Mouse (Mus musculus) liver, embryonic 13.5 days (tissue): ENCODE measurements around the gene Aes. TPM values are rescaled to one million over a fixed set of nuclear protein-coding genes. Genes with fewer than 3 reads are reported as not detected.
A peak's percentile ranks its signal among the peaks of the same experiment; 100 is the strongest.

Experiments used
- ATAC-seq: fragments of 200-750 bp; cut with Nextera tagmentation; 2 replicates; pipeline ENCODE4 v1.8.0; 2017; ENCODE audit warnings: low read depth, mild to moderate bottlenecking, moderate number of reproducible peaks, moderate library complexity
- DNase-seq: peaks from one replicate; pipeline ENCODE4 v3.0.0; 2022
- H3K27ac ChIP-seq: fragments of 300-500 bp; sonication (generic); 2 replicates; pipeline ENCODE4 v1.5.1; 2015; ENCODE audit warnings: moderate library complexity, mild to moderate bottlenecking, inconsistent platforms
- H3K27me3 ChIP-seq: fragments of 300-500 bp; sonication (generic); 2 replicates; pipeline ENCODE4 v1.6.1; 2015; ENCODE audit warnings: mild to moderate bottlenecking, inconsistent platforms
- H3K36me3 ChIP-seq: fragments of 300-500 bp; sonication (generic); 2 replicates; pipeline ENCODE4 v1.6.1; 2015; ENCODE audit warnings: mild to moderate bottlenecking, inconsistent platforms
- H3K4me1 ChIP-seq: fragments of 300-500 bp; sonication (generic); replicated peaks from 2 replicates; pipeline ENCODE4 v1.6.1; 2015; ENCODE audit warnings: inconsistent platforms
- H3K4me2 ChIP-seq: fragments of 300-500 bp; sonication (generic); 2 replicates; pipeline ENCODE4 v1.6.1; 2015; ENCODE audit warnings: inconsistent platforms, mild to moderate bottlenecking, moderate library complexity
- H3K4me3 ChIP-seq: fragments of 300-500 bp; sonication (generic); replicated peaks from 2 replicates; pipeline ENCODE4 v1.5.1; 2015; ENCODE audit warnings: mild to moderate bottlenecking, inconsistent platforms
- H3K9ac ChIP-seq: fragments of 300-500 bp; sonication (generic); 2 replicates; pipeline ENCODE4 v1.6.1; 2015; ENCODE audit warnings: mild to moderate bottlenecking, inconsistent platforms
- H3K9me3 ChIP-seq: fragments of 300-500 bp; sonication (generic); replicated peaks from 2 replicates; pipeline ENCODE4 v1.6.1; 2016; ENCODE audit warnings: inconsistent platforms
- WGBS: fragments of 180-500 bp; shearing (Covaris S2); methylation state at CpG from one replicate; pipeline ENCODE4 v1.1.7; 2015; ENCODE audit not compliant: insufficient replicate concordance; 5-methylcytosine and 5-hydroxymethylcytosine counted together
- polyA plus RNA-seq: library from polyadenylated mRNA; unstranded; fragments of >200 nt; fragmentation: Nextera tagmentation; extraction: Ambion mirVana; gene quantifications from 2 replicates; pipeline ENCODE4 v1.2.1, GENCODE M21; 2015

Aes gene
- polyA plus RNA-seq, 1 experiment from 2014 or later = 215 TPM

DNA sequence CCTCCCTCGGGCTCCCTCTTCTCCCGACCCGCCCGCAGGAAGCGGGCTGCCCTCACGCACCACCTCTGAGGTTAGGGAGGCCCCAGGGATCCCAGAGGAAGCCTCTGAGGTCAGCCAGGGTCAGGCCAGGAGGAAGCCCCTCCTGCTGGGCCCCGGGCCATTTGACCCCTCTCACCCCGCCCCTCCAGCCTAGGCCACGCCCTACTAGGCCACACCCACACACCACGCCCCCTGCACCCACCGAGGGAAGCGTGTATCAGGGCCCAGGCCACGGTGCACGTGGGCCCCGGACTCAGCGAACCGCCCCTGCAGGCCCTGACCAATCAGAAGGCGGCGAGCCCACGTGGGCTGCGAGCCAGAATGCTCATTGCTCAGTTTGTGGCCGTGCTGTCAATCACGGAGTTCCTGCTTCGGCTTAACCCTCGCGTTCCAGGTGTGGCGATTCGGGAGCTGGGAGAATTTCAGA lies 41.5 kb downstream of the Aes start, which contains the start of gene Tle6:
Gene Tle6, minus strand, starts transcription at position 336 of the 466 bp plus-strand sequence.
- H3K4me2 ChIP-seq = peak within 1 kb of the TSS; percentile 73
- peak within 1 kb of the TSS; percentile 40 for H3K9ac ChIP-seq
- H3K27me3 ChIP-seq = peaks cover 37% of the 10 kb centered on the region
- H3K36me3 ChIP-seq = no peaks in the 10 kb centered on the region
- H3K9me3 ChIP-seq = no peaks in the 10 kb centered on the region
- peaks cover 92% of the 10 kb centered on the region for H3K4me1 ChIP-seq
- peak within 1 kb of the TSS; percentile 39 for H3K27ac ChIP-seq
- ATAC-seq = peak; percentile 85
- peak; percentile 92 for DNase-seq
- under 1% methylated on average over 28 of the region's 28 CpGs for WGBS
- H3K4me3 ChIP-seq = peak within 1 kb of the TSS; percentile 42

GRCm38 (mm10) chr10:81601396-81601905 lies 42.2 kb downstream of the Aes start:
- Histone ChIP-seq H3K4me1 (peaks cover 88% of the 10 kb centered on the region), H3K9ac (peak overlapping the region; percentile 37), H3K36me3 (no peaks in the 10 kb centered on the region), H3K4me3 (peak overlapping the region; percentile 42), H3K9me3 (no peaks in the 10 kb centered on the region), H3K27ac (0 out of 2 replicates have a peak overlapping the region, but pooled peaks have one; percentile 21), H3K4me2 (peak overlapping the region; percentile 73), H3K27me3 (peaks cover 30% of the 10 kb centered on the region)
- no peak for ATAC-seq
- no peak for DNase-seq
- WGBS = 33% methylated on average over 7 of the region's 7 CpGs

- peaks cover 18% of the 10 kb centered on the region for H3K27me3 ChIP-seq
- H3K4me2 ChIP-seq = no peak overlapping the region
- no peaks in the 10 kb centered on the region for H3K9me3 ChIP-seq
- 0 out of 2 replicates have a peak, but pooled peaks cover under 1% of the 10 kb centered on the region for H3K36me3 ChIP-seq
- H3K27ac ChIP-seq = 0 out of 2 replicates have a peak overlapping the region, but pooled peaks have one; percentile 29
- ATAC-seq (no peak), DNase-seq (peak; percentile 31)
- WGBS = 22% methylated on average over 4 of the region's 4 CpGs
- peaks cover 82% of the 10 kb centered on the region for H3K4me1 ChIP-seq
- H3K9ac ChIP-seq = no peak overlapping the region
- no peak overlapping the region for H3K4me3 ChIP-seq
Measured at GRCm38 (mm10) chr10:81602741-81603151, 43.5 kb downstream of the Aes start.

DNA sequence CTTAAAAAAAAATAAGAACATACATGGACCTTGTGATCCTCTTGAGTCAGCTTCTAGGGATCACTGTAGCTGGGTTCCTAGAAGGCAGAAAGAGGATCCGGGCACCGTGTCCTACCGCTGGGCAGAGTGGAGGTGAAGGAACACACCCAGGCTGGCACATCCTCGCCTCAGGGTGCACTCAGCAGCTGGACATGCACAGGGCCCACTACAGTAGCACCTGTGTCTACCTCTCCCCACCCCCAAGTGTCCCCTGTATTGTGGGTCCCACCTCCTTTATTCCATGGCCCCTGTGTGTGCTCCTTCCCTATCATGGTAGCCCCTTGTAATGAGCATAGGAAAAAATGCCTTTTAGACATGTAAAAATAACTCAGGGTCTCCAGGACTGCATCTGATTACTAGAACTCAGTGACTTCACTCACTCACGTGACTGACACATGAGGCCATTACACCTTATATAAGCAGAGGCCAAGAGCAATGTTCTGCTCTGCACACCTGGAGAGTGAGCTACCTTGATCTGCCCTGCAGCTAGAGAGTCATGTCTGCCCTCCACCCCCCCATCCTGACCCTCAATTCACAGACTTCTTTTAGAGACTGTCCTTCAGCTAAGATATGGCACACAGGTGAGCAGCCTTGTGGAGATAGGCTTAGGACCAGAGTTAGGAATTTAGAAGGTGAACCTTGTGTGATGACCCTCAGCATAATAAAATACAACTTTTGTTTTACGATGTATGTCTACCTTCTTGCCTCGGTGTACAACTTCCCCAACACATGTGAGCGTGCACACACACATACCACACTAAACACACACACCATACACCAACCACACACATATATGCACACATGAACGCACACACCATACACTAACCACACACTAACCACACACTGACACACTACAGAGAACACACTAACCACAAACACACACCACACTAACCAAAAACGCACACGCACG lies 45.0 kb downstream of the Aes start:
- Histone ChIP-seq H3K36me3 (0 out of 2 replicates have a peak, but pooled peaks cover 12% of the 10 kb centered on the region), H3K4me2 (peak overlapping the region; percentile 86), H3K9ac (peak overlapping the region; percentile 68), H3K4me1 (peaks cover 66% of the 10 kb centered on the region), H3K27ac (peak overlapping the region; percentile 96; the same call in 1 of the 2 replicates), H3K9me3 (no peaks in the 10 kb centered on the region), H3K4me3 (peak overlapping the region; percentile 73), H3K27me3 (peaks cover 8% of the 10 kb centered on the region; the same call in 1 of the 2 replicates)
- ATAC-seq (no peak), DNase-seq (no peak)
- WGBS = 47% methylated on average over 12 of the region's 12 CpGs

- no peaks in the 10 kb centered on the region for H3K9me3 ChIP-seq
- H3K4me1 ChIP-seq = peaks cover 59% of the 10 kb centered on the region
- H3K27me3 ChIP-seq = no peaks in the 10 kb centered on the region; the same call in 1 of the 2 replicates
- H3K27ac ChIP-seq = peak overlapping the region; percentile 96
- H3K36me3 ChIP-seq = 0 out of 2 replicates have a peak, but pooled peaks cover 14% of the 10 kb centered on the region
- DNase-seq (peak; percentile 77), ATAC-seq (peak; percentile 19; the same call in 1 of the 2 replicates)
- peak overlapping the region; percentile 68 for H3K9ac ChIP-seq
- H3K4me2 ChIP-seq = peak overlapping the region; percentile 86
- 7% methylated on average over 29 of the region's 29 CpGs for WGBS
- H3K4me3 ChIP-seq = peak overlapping the region; percentile 73
Measured at GRCm38 (mm10) chr10:81604968-81605665, 45.8 kb downstream of the Aes start.

DNA sequence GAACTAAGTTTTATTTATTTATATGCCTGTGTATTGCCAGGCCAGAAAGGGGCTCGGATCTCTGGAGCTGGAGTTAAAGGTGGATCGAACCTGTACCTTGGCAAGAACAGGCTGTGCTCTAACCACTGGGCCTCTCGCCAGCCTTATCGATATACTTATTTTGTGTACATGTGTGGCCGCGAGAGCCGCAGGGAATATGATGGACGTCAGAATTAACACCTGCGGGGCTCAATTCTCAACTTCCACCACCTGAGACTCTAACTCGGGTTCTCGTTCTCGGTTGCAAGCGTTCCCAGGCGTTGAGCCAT lies 46.3 kb downstream of the Aes start:
- Histone ChIP-seq H3K9ac (peak overlapping the region; percentile 68), H3K4me3 (peak overlapping the region; percentile 73), H3K9me3 (no peaks in the 10 kb centered on the region), H3K36me3 (0 out of 2 replicates have a peak, but pooled peaks cover 14% of the 10 kb centered on the region), H3K4me1 (peaks cover 53% of the 10 kb centered on the region), H3K27ac (peak overlapping the region; percentile 96), H3K4me2 (peak overlapping the region; percentile 86), H3K27me3 (no peaks in the 10 kb centered on the region)
- ATAC-seq (peak; percentile 9; the same call in 1 of the 2 replicates), DNase-seq (no peak)
- 2% methylated on average over 14 of the region's 14 CpGs for WGBS

- DNase-seq (peak; percentile 93), ATAC-seq (peak; percentile 90)
- 0 out of 2 replicates have a peak, but pooled peaks cover 14% of the 10 kb centered on the region for H3K36me3 ChIP-seq
- H3K4me3 ChIP-seq = peak within 1 kb of the TSS; percentile 73
- H3K27me3 ChIP-seq = no peaks in the 10 kb centered on the region
- 2% methylated on average over 39 of the region's 39 CpGs for WGBS
- H3K27ac ChIP-seq = peak within 1 kb of the TSS; percentile 96
- H3K4me1 ChIP-seq = peaks cover 48% of the 10 kb centered on the region
- H3K4me2 ChIP-seq = peak within 1 kb of the TSS; percentile 86
- H3K9ac ChIP-seq = peak within 1 kb of the TSS; percentile 75
- H3K9me3 ChIP-seq = no peaks in the 10 kb centered on the region
Measured at GRCm38 (mm10) chr10:81605974-81606751, 46.9 kb downstream of the Aes start, which contains the start of gene BC025920. Gene BC025920, plus strand, starts transcription at chr10:81606270.

GRCm38 (mm10) chr10:81608308-81608707 lies 49.0 kb downstream of the Aes start:
- no peak for ATAC-seq

GRCm38 (mm10) chr10:81612779-81613178 lies 53.5 kb downstream of the Aes start:
- Histone ChIP-seq H3K9ac (no peak overlapping the region), H3K27me3 (no peaks in the 10 kb centered on the region), H3K4me2 (no peak overlapping the region), H3K27ac (no peak overlapping the region), H3K4me3 (no peak overlapping the region), H3K4me1 (no peaks in the 10 kb centered on the region; the same call in 1 of the 2 replicates), H3K9me3 (no peaks in the 10 kb centered on the region), H3K36me3 (0 out of 2 replicates have a peak, but pooled peaks cover 13% of the 10 kb centered on the region)
- ATAC-seq = 0 out of 2 replicates have a peak, but pooled peaks have one; percentile 25
- 59% methylated on average over 3 of the region's 3 CpGs for WGBS
- no peak for DNase-seq

More at GRCm38 (mm10) chr10:81608308-81608707, 49.0 kb downstream of the Aes start:
- no peak overlapping the region for H3K4me2 ChIP-seq
- no peak overlapping the region for H3K27ac ChIP-seq
- 84% methylated on average over 1 of the region's 1 CpGs for WGBS
- H3K4me1 ChIP-seq = peaks cover 28% of the 10 kb centered on the region
- no peak overlapping the region for H3K9ac ChIP-seq
- H3K36me3 ChIP-seq = 0 out of 2 replicates have a peak, but pooled peaks cover 14% of the 10 kb centered on the region
- no peaks in the 10 kb centered on the region for H3K9me3 ChIP-seq
- DNase-seq = no peak
- no peaks in the 10 kb centered on the region for H3K27me3 ChIP-seq
- H3K4me3 ChIP-seq = no peak overlapping the region

DNA sequence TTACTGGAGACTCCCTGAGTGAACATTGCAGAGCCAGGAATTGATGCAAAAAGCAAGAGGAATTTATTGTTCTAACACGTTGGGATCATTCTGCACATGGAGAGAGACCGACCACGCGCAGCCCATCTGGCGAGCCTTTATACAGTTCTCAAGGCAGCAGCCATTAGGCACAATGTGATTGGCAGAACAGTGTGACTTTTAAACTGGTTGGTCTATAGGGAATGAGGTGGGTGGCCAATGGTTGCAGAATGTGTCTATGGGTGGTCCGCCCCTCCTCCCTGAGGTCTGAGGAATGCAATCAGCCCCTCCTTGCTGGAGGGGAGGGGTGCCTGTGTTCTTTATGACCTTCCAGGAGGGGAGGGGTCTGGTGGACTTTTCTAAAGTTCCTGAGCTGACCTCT lies 56.2 kb downstream of the Aes start:
- H3K4me1 ChIP-seq = peaks cover 3% of the 10 kb centered on the region; the same call in 1 of the 2 replicates
- H3K9me3 ChIP-seq = no peaks in the 10 kb centered on the region
- no peak overlapping the region for H3K4me2 ChIP-seq
- no peak overlapping the region for H3K27ac ChIP-seq
- H3K27me3 ChIP-seq = no peaks in the 10 kb centered on the region
- no peak overlapping the region for H3K9ac ChIP-seq
- WGBS = 76% methylated on average over 6 of the region's 6 CpGs
- DNase-seq (no peak), ATAC-seq (no peak)
- no peaks in the 10 kb centered on the region for H3K36me3 ChIP-seq
- no peak overlapping the region for H3K4me3 ChIP-seq
